Mouse (Mus musculus): Measurements from ENCODE around the gene Gm6763. TPM values are rescaled to one million over a fixed set of nuclear protein-coding genes. Genes with fewer than 3 reads are reported as not detected.
"Not testable (repeated sequence)": the region's sequence is repeated elsewhere in the genome, so short reads cannot be mapped to it uniquely, and the experiment has no call there.

The Gm6763 gene
- polyA plus RNA-seq (2014; fragmentation: Nextera tagmentation; extraction: Ambion mirVana) = not detected in 2 replicates

DNA sequence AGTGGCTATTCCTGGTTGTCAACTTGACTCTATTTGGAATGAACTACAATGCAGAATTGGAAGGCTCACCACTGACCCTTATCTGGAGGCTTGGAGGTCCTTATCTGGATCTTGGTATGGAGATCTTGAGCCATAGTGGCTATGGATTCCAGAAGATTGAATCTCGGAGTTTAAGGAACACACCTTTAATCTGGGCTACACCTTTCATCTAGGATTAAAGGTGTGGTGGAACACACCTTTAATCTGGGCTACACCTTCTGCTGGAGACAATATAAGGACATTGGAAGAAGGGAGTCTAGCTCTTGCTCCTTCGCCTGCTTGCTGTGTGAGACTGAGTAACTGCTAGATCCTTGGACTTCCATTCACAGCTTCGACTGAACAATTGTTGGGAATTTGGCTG, at the start of gene Gm6763:
Gene Gm6763, plus strand, starts transcription at position 301 of the 400 bp plus-strand sequence.
- not testable (repeated sequence) for H3K27me3 ChIP-seq (ENCODE audit: control insufficient read depth, insufficient read depth, low read length); H3K4me3 ChIP-seq (ENCODE audit: low read depth, low read length); ATAC-seq (replicated peaks; ENCODE audit: insufficient number of reproducible peaks, low FRiP score, low TSS enrichment); H3K9ac ChIP-seq (ENCODE audit: low read depth, low read length); H3K27ac ChIP-seq (ENCODE audit: low read depth, low read length); H3K4me1 ChIP-seq (ENCODE audit: control insufficient read depth, insufficient read depth, low read length); H3K9me3 ChIP-seq (replicated peaks; ENCODE audit: control insufficient read depth, low read length); H3K4me2 ChIP-seq; H3K36me3 ChIP-seq (ENCODE audit: control insufficient read depth, insufficient read depth, low read length)
- no CpG with 5 or more reads among the region's 3 CpGs for WGBS (ENCODE audit: insufficient replicate concordance)

DNA sequence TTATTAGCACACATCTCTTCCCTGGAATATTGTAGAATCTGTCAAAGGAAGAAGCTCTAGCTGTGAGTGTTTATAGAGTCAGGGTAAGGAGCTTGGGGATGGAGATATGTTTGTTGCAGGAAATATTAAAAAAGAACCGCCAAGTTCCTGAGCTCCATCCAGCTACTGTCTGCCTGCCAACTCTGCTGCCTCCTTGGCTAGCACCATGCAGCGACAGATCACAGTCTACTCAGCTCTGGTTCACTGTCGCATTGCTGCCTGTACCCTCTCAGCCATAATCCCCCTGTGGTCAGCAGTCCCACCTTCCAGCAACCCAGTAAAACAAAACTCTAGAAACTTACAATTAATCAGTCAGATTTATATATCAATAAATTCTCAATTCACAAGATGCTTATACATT, 41.3 kb upstream of the Gm6763 start:
- H3K9ac ChIP-seq (ENCODE audit: low read depth, low read length) = no peak overlapping the region
- H3K4me1 ChIP-seq (ENCODE audit: control insufficient read depth, insufficient read depth, low read length) = no peaks in the 10 kb centered on the region
- no peaks in the 10 kb centered on the region for H3K27me3 ChIP-seq (ENCODE audit: control insufficient read depth, insufficient read depth, low read length)
- no peak overlapping the region for H3K4me3 ChIP-seq (ENCODE audit: low read depth, low read length)
- 66% methylated on average over 3 of the region's 3 CpGs for WGBS (ENCODE audit: insufficient replicate concordance)
- no peaks in the 10 kb centered on the region for H3K36me3 ChIP-seq (ENCODE audit: control insufficient read depth, insufficient read depth, low read length)
- H3K27ac ChIP-seq (ENCODE audit: low read depth, low read length) = no peak overlapping the region
- ATAC-seq (replicated peaks; ENCODE audit: insufficient number of reproducible peaks, low FRiP score, low TSS enrichment) = no peak
- H3K9me3 ChIP-seq (replicated peaks; ENCODE audit: control insufficient read depth, low read length) = no peaks in the 10 kb centered on the region
- no peak overlapping the region for H3K4me2 ChIP-seq

DNA sequence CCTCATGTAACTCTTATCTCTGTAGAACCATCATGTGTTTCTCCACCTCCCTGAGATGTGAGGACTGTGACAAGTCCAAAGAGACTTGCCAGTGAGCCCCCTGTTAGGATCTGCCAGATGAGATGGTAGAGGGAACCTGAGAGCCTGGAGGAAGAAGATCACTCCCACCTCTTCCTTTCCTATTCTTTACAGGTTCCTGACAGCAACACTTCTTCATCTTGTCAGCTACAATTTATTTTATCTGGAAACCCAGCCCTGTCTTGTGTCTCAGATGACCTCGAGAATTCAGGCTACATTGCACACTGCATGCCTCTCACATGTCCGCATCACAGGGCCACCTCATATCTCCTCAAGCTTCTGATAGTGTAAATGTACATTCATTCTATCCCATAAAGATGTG, 33.0 kb upstream of the Gm6763 start:
- WGBS (ENCODE audit: insufficient replicate concordance) = 39% methylated on average over 2 of the region's 2 CpGs
- Histone ChIP-seq H3K27ac (ENCODE audit: low read depth, low read length) (no peak overlapping the region), H3K4me3 (ENCODE audit: low read depth, low read length) (no peak overlapping the region), H3K36me3 (ENCODE audit: control insufficient read depth, insufficient read depth, low read length) (no peaks in the 10 kb centered on the region), H3K9me3 (replicated peaks; ENCODE audit: control insufficient read depth, low read length) (no peaks in the 10 kb centered on the region), H3K4me2 (no peak overlapping the region), H3K9ac (ENCODE audit: low read depth, low read length) (no peak overlapping the region), H3K27me3 (ENCODE audit: control insufficient read depth, insufficient read depth, low read length) (no peaks in the 10 kb centered on the region), H3K4me1 (ENCODE audit: control insufficient read depth, insufficient read depth, low read length) (no peaks in the 10 kb centered on the region)
- ATAC-seq (replicated peaks; ENCODE audit: insufficient number of reproducible peaks, low FRiP score, low TSS enrichment) = no peak

DNA sequence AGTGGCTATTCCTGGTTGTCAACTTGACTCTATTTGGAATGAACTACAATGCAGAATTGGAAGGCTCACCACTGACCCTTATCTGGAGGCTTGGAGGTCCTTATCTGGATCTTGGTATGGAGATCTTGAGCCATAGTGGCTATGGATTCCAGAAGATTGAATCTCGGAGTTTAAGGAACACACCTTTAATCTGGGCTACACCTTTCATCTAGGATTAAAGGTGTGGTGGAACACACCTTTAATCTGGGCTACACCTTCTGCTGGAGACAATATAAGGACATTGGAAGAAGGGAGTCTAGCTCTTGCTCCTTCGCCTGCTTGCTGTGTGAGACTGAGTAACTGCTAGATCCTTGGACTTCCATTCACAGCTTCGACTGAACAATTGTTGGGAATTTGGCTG, 8.6 kb upstream of the Gm6763 start, which contains the start of gene Gm21293:
Gene Gm21293, plus strand, starts transcription at position 301 of the 400 bp plus-strand sequence.
- H3K4me3 ChIP-seq (ENCODE audit: low read depth, low read length); H3K27ac ChIP-seq (ENCODE audit: low read depth, low read length); H3K4me1 ChIP-seq (ENCODE audit: control insufficient read depth, insufficient read depth, low read length); H3K4me2 ChIP-seq; H3K27me3 ChIP-seq (ENCODE audit: control insufficient read depth, insufficient read depth, low read length); H3K36me3 ChIP-seq (ENCODE audit: control insufficient read depth, insufficient read depth, low read length); H3K9me3 ChIP-seq (replicated peaks; ENCODE audit: control insufficient read depth, low read length); ATAC-seq (replicated peaks; ENCODE audit: insufficient number of reproducible peaks, low FRiP score, low TSS enrichment); H3K9ac ChIP-seq (ENCODE audit: low read depth, low read length): not testable (repeated sequence)
- no CpG with 5 or more reads among the region's 3 CpGs for WGBS (ENCODE audit: insufficient replicate concordance)

DNA sequence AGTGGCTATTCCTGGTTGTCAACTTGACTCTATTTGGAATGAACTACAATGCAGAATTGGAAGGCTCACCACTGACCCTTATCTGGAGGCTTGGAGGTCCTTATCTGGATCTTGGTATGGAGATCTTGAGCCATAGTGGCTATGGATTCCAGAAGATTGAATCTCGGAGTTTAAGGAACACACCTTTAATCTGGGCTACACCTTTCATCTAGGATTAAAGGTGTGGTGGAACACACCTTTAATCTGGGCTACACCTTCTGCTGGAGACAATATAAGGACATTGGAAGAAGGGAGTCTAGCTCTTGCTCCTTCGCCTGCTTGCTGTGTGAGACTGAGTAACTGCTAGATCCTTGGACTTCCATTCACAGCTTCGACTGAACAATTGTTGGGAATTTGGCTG, 8.4 kb downstream of the Gm6763 start, which contains the start of gene Gm8764:
Gene Gm8764, plus strand, starts transcription at position 301 of the 400 bp plus-strand sequence.
- not testable (repeated sequence) for H3K9me3 ChIP-seq (replicated peaks; ENCODE audit: control insufficient read depth, low read length); H3K27ac ChIP-seq (ENCODE audit: low read depth, low read length); H3K27me3 ChIP-seq (ENCODE audit: control insufficient read depth, insufficient read depth, low read length); H3K36me3 ChIP-seq (ENCODE audit: control insufficient read depth, insufficient read depth, low read length); H3K9ac ChIP-seq (ENCODE audit: low read depth, low read length); H3K4me1 ChIP-seq (ENCODE audit: control insufficient read depth, insufficient read depth, low read length); H3K4me2 ChIP-seq; ATAC-seq (replicated peaks; ENCODE audit: insufficient number of reproducible peaks, low FRiP score, low TSS enrichment); H3K4me3 ChIP-seq (ENCODE audit: low read depth, low read length)
- WGBS (ENCODE audit: insufficient replicate concordance) = no CpG with 5 or more reads among the region's 3 CpGs

DNA sequence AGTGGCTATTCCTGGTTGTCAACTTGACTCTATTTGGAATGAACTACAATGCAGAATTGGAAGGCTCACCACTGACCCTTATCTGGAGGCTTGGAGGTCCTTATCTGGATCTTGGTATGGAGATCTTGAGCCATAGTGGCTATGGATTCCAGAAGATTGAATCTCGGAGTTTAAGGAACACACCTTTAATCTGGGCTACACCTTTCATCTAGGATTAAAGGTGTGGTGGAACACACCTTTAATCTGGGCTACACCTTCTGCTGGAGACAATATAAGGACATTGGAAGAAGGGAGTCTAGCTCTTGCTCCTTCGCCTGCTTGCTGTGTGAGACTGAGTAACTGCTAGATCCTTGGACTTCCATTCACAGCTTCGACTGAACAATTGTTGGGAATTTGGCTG, 16.9 kb downstream of the Gm6763 start, which contains the start of gene Gm21304:
Gene Gm21304, plus strand, starts transcription at position 301 of the 400 bp plus-strand sequence.
- ATAC-seq (replicated peaks; ENCODE audit: insufficient number of reproducible peaks, low FRiP score, low TSS enrichment); H3K4me2 ChIP-seq; H3K9me3 ChIP-seq (replicated peaks; ENCODE audit: control insufficient read depth, low read length); H3K9ac ChIP-seq (ENCODE audit: low read depth, low read length); H3K27ac ChIP-seq (ENCODE audit: low read depth, low read length); H3K4me3 ChIP-seq (ENCODE audit: low read depth, low read length); H3K27me3 ChIP-seq (ENCODE audit: control insufficient read depth, insufficient read depth, low read length); H3K36me3 ChIP-seq (ENCODE audit: control insufficient read depth, insufficient read depth, low read length); H3K4me1 ChIP-seq (ENCODE audit: control insufficient read depth, insufficient read depth, low read length): not testable (repeated sequence)
- WGBS (ENCODE audit: insufficient replicate concordance) = no CpG with 5 or more reads among the region's 3 CpGs

- ATAC-seq (replicated peaks; ENCODE audit: insufficient number of reproducible peaks, low FRiP score, low TSS enrichment); H3K4me1 ChIP-seq (ENCODE audit: control insufficient read depth, insufficient read depth, low read length); H3K4me2 ChIP-seq; H3K4me3 ChIP-seq (ENCODE audit: low read depth, low read length); H3K27ac ChIP-seq (ENCODE audit: low read depth, low read length); H3K9ac ChIP-seq (ENCODE audit: low read depth, low read length); H3K27me3 ChIP-seq (ENCODE audit: control insufficient read depth, insufficient read depth, low read length); H3K36me3 ChIP-seq (ENCODE audit: control insufficient read depth, insufficient read depth, low read length); H3K9me3 ChIP-seq (replicated peaks; ENCODE audit: control insufficient read depth, low read length): not testable (repeated sequence)
- no CpG with 5 or more reads among the region's 3 CpGs for WGBS (ENCODE audit: insufficient replicate concordance)
Observed at GRCm38 (mm10) chr10:104176724-104177123, 25.4 kb downstream of the Gm6763 start, which contains the start of gene Gm21312. Gene Gm21312 (plus strand): TSS chr10:104177024.

- not testable (repeated sequence) for H3K27me3 ChIP-seq (ENCODE audit: control insufficient read depth, insufficient read depth, low read length); H3K4me3 ChIP-seq (ENCODE audit: low read depth, low read length); H3K9ac ChIP-seq (ENCODE audit: low read depth, low read length); H3K9me3 ChIP-seq (replicated peaks; ENCODE audit: control insufficient read depth, low read length); H3K4me2 ChIP-seq; H3K4me1 ChIP-seq (ENCODE audit: control insufficient read depth, insufficient read depth, low read length); H3K36me3 ChIP-seq (ENCODE audit: control insufficient read depth, insufficient read depth, low read length); ATAC-seq (replicated peaks; ENCODE audit: insufficient number of reproducible peaks, low FRiP score, low TSS enrichment); H3K27ac ChIP-seq (ENCODE audit: low read depth, low read length)
- WGBS (ENCODE audit: insufficient replicate concordance) = no CpG with 5 or more reads among the region's 3 CpGs
Observed at GRCm38 (mm10) chr10:104185233-104185632, 33.9 kb downstream of the Gm6763 start, which contains the start of gene Gm20765. Gene Gm20765 (plus strand): TSS chr10:104185533.

GRCm38 (mm10) chr10:104193742-104194141, 42.4 kb downstream of the Gm6763 start, which contains the start of gene Gm4340:
Gene Gm4340 (plus strand): TSS chr10:104194042.
- not testable (repeated sequence) for ATAC-seq (replicated peaks; ENCODE audit: insufficient number of reproducible peaks, low FRiP score, low TSS enrichment); H3K9me3 ChIP-seq (replicated peaks; ENCODE audit: control insufficient read depth, low read length); H3K27ac ChIP-seq (ENCODE audit: low read depth, low read length); H3K36me3 ChIP-seq (ENCODE audit: control insufficient read depth, insufficient read depth, low read length); H3K27me3 ChIP-seq (ENCODE audit: control insufficient read depth, insufficient read depth, low read length); H3K4me1 ChIP-seq (ENCODE audit: control insufficient read depth, insufficient read depth, low read length); H3K4me3 ChIP-seq (ENCODE audit: low read depth, low read length); H3K9ac ChIP-seq (ENCODE audit: low read depth, low read length); H3K4me2 ChIP-seq
- WGBS (ENCODE audit: insufficient replicate concordance) = no CpG with 5 or more reads among the region's 3 CpGs

All from heart, embryonic 11.5 days (tissue).